ENCODE assay signal across 10 mouse cellular contexts in the genomic region with DNA sequence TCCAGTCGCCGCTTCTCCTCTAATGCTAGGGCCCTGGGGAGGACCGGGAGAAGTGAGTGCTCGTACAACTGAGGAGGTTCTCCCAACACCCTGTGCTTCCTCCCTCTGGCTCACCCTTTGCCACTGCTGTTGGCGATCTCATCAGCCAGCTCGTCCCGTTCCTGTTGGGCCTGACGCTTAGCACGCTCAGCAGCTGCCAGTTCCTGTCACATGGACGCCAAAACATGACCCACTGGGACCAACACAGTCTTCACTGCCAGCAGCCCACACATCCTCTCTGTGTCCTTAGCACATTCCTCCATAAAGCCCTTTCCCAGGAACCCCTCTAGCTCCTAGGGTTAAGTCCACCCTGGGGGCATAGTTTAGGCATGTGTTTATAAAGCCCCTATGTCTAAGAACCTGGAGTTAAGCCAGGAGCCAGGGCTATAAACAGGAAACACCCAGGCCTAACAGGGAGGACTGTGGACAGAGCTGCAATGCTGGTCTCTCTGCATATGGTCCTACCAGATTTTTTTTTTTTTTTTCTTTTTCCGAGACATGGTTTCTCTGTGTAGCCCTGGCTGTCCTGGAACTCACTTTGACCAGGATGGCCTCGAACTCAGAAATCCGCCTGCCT. TPM values are rescaled to one million over a fixed set of nuclear protein-coding genes. Genes with fewer than 3 reads are reported as not detected.
DNase-seq lines count a peak whose midpoint lies in the region; ATAC-seq lines count a peak whose summit lies in the region.
"Had no signal": no experiment of that assay in that cellular context is flagged by ENCODE, and none has a peak within 500 bp of the region (broad histone marks: within the 10 kb centered on the region; RNA-seq: fewer than 3 reads in every experiment).

No protein-coding gene starts in this region.

- peaks cover 96% of the 10 kb centered on the region for H3K36me3 ChIP-seq in embryonic facial prominence, embryonic 14.5 days (ENCODE audit: control insufficient read depth, insufficient read depth, low read length)
- H3K36me3 ChIP-seq in embryonic facial prominence, embryonic 10.5 days (replicated peaks) = peaks cover 100% of the 10 kb centered on the region
- peaks cover 100% of the 10 kb centered on the region for H3K36me3 ChIP-seq in limb, embryonic 15.5 days

- H3K27ac ChIP-seq in embryonic facial prominence, embryonic 14.5 days (replicated peaks; ENCODE audit: low read depth, low read length) = 0 out of 2 replicates have a peak overlapping the region, but pooled peaks have one; percentile 36
- H3K27ac ChIP-seq in embryonic facial prominence, embryonic 10.5 days (replicated peaks) = no peak overlapping the region
- H3K27ac ChIP-seq in limb, embryonic 15.5 days = peak overlapping the region; percentile 68
- H3K27ac ChIP-seq: hindbrain, embryonic 15.5 days had no signal

- no peak overlapping the region for H3K9ac ChIP-seq in embryonic facial prominence, embryonic 14.5 days (ENCODE audit: low read depth, low read length)
- H3K9ac ChIP-seq in limb, embryonic 15.5 days = no peak overlapping the region
- H3K9ac ChIP-seq: hindbrain, embryonic 15.5 days had no signal

- H3K4me3 ChIP-seq in embryonic facial prominence, embryonic 14.5 days (ENCODE audit: low read depth, low read length) = no peak overlapping the region
- no peak overlapping the region for H3K4me3 ChIP-seq in embryonic facial prominence, embryonic 10.5 days
- no peak overlapping the region for H3K4me3 ChIP-seq in limb, embryonic 15.5 days
- H3K4me3 ChIP-seq: hindbrain, embryonic 15.5 days had no signal

- intact Hi-C loops in gastrocnemius, postnatal 36 days (cut with DNase I) = no loop called here

- ATAC-seq in embryonic facial prominence, embryonic 14.5 days (ENCODE audit: low read depth) = peak; percentile 62; the same call in 1 of the 2 replicates
- peak; percentile 74 for ATAC-seq in limb, embryonic 15.5 days (ENCODE audit: insufficient number of reproducible peaks, low FRiP score, low TSS enrichment, low read depth)

- no peaks in the 10 kb centered on the region for H3K9me3 ChIP-seq in embryonic facial prominence, embryonic 14.5 days (ENCODE audit: control insufficient read depth, low read length)
- H3K9me3 ChIP-seq in embryonic facial prominence, embryonic 10.5 days = no peaks in the 10 kb centered on the region
- no peaks in the 10 kb centered on the region for H3K9me3 ChIP-seq in limb, embryonic 15.5 days
- H3K9me3 ChIP-seq: hindbrain, embryonic 15.5 days had no signal

- H3K4me2 ChIP-seq in embryonic facial prominence, embryonic 14.5 days (ENCODE audit: low read depth, low read length) = no peak overlapping the region
- no peak overlapping the region for H3K4me2 ChIP-seq in limb, embryonic 15.5 days
- H3K4me2 ChIP-seq: hindbrain, embryonic 15.5 days had no signal

- peak; percentile 82 for DNase-seq in embryonic facial prominence, embryonic 14.5 days (ENCODE audit: low spot score)
- DNase-seq in embryonic facial prominence, embryonic 10.5 days (ENCODE audit: low spot score) = no peak
- peak; percentile 40 for DNase-seq in MN1 (ENCODE audit: low spot score)
- peak; percentile 78 for DNase-seq in gastrocnemius, postnatal 36 days
- no peak for DNase-seq in retina, embryonic 14.5 days (ENCODE audit: low spot score)
- DNase-seq in cerebellum, postnatal 36 days = no peak
- no peak for DNase-seq in natural killer cell, adult 2 months (ENCODE audit: low spot score in 2 of 2)
- DNase-seq: B cell, adult 2 months had no signal

- WGBS in embryonic facial prominence, embryonic 14.5 days = 67% methylated on average over 13 of the region's 13 CpGs
- 86% methylated on average over 13 of the region's 13 CpGs for WGBS in embryonic facial prominence, embryonic 10.5 days
- WGBS in limb, embryonic 15.5 days = 47% methylated on average over 13 of the region's 13 CpGs

- no peaks in the 10 kb centered on the region for H3K4me1 ChIP-seq in embryonic facial prominence, embryonic 14.5 days (ENCODE audit: control insufficient read depth, insufficient read depth, low read length)
- no peaks in the 10 kb centered on the region for H3K4me1 ChIP-seq in embryonic facial prominence, embryonic 10.5 days
- H3K4me1 ChIP-seq in limb, embryonic 15.5 days = peaks cover 26% of the 10 kb centered on the region
- H3K4me1 ChIP-seq: hindbrain, embryonic 15.5 days had no signal

- H3K27me3 ChIP-seq in embryonic facial prominence, embryonic 14.5 days (replicated peaks; ENCODE audit: control insufficient read depth, insufficient read depth, low read length) = no peaks in the 10 kb centered on the region
- no peaks in the 10 kb centered on the region for H3K27me3 ChIP-seq in embryonic facial prominence, embryonic 10.5 days (replicated peaks; ENCODE audit: low read depth, poor library complexity, severe bottlenecking)
- H3K27me3 ChIP-seq in limb, embryonic 15.5 days = no peaks in the 10 kb centered on the region
- H3K27me3 ChIP-seq: hindbrain, embryonic 15.5 days had no signal

RNA-seq across cellular contexts. Expression of a gene that starts 7.7 kb away (rescaled TPM):
- polyA plus RNA-seq in embryonic facial prominence, embryonic 14.5 days (2014; fragmentation: Nextera tagmentation; extraction: Ambion mirVana) = not detected in 2 replicates
- polyA plus RNA-seq in embryonic facial prominence, embryonic 10.5 days (2016; fragmentation: Nextera tagmentation; extraction: Ambion mirVana) = 0.14 and 0.32 TPM in 2 replicates
- under 1 TPM in 1 of 2 experiments, not detected in 1; 0.47 TPM for total RNA-seq in gastrocnemius, postnatal 36 days (2021)
- polyA plus RNA-seq in limb, embryonic 15.5 days (2015; fragmentation: Nextera tagmentation; extraction: Ambion mirVana) = 0.14 and 0.15 TPM in 2 replicates

RNA-seq across cellular contexts. Expression of a gene that starts 35.7 kb away (rescaled TPM):
- polyA plus RNA-seq in embryonic facial prominence, embryonic 14.5 days (2014; fragmentation: Nextera tagmentation; extraction: Ambion mirVana) = 0.39 TPM in 1 of 2 replicates, not detected in the other
- polyA plus RNA-seq in embryonic facial prominence, embryonic 10.5 days (2016; fragmentation: Nextera tagmentation; extraction: Ambion mirVana) = not detected in 2 replicates
- total RNA-seq in gastrocnemius, postnatal 36 days (2021) = not detected
- polyA plus RNA-seq in limb, embryonic 15.5 days (2015; fragmentation: Nextera tagmentation; extraction: Ambion mirVana) = 0.12 and 0.22 TPM in 2 replicates
- polyA plus RNA-seq: hindbrain, embryonic 15.5 days had no signal

Comparison
In these comparisons a context has a peak if more than half of its experiments do, and no peak if none do; other contexts are left out.
1. DNase-seq: peak in embryonic facial prominence, embryonic 14.5 days (single experiment), MN1 (single experiment) and gastrocnemius, postnatal 36 days (2 of 2); none in embryonic facial prominence, embryonic 10.5 days (single experiment), retina, embryonic 14.5 days (single experiment), cerebellum, postnatal 36 days (0 of 2) and natural killer cell, adult 2 months (0 of 2).